Mouse (Mus musculus) testis, adult 2 months (tissue): ENCODE data around the gene Celf5.

ENCODE experiments used
- CTCF ChIP-seq: fragments of 200-500 bp; IDR thresholded peaks from 2 replicates; pipeline ENCODE4 v1.5.1; 2012; ENCODE audit warnings: low read depth, mild to moderate bottlenecking, inconsistent platforms, low read length, moderate library complexity; ENCODE audit not compliant: control insufficient read depth, insufficient read depth, insufficient replicate concordance
- POLR2A ChIP-seq: fragments of 200-500 bp; IDR thresholded peaks from 2 replicates; pipeline ENCODE4 v1.6.1; 2012; ENCODE audit warnings: low read depth, mild to moderate bottlenecking, inconsistent platforms, low read length, moderate library complexity; ENCODE audit not compliant: control insufficient read depth

GRCm38 (mm10) chr10:81441019-81441418 lies 41.5 kb downstream of the Celf5 start:
- TF ChIP-seq CTCF = no peak
- TF ChIP-seq POLR2A = no peak
